Mouse (Mus musculus): Measurements from ENCODE around the gene Vmn1r4.

- TF ChIP-seq POLR2A (IDR thresholded peaks at IDR 0.05; ENCODE audit: low read depth, low read length): no peak
- no peak for TF ChIP-seq CTCF (conservative IDR thresholded peaks at IDR 0.05; ENCODE audit: insufficient read depth, insufficient read length, low read depth, low read length)
These were observed 10.5 kb upstream of the Vmn1r4 start for GRCm38 (mm10) chr6:56913092-56913858.

All from kidney, adult 2 months (tissue).